Mouse (Mus musculus) stomach, postnatal 0 days (tissue): ENCODE data around the gene Tfec. TPM values are rescaled to one million over a fixed set of nuclear protein-coding genes. Genes with fewer than 3 reads are reported as not detected.

ENCODE experiments used
- ATAC-seq: fragments of 200-750 bp; cut with Nextera tagmentation; 2 replicates; pipeline ENCODE4 v1.8.0; 2017; ENCODE audit not compliant: low FRiP score, low TSS enrichment
- DNase-seq: peaks from one replicate; pipeline ENCODE4 v3.0.0-alpha.2; 2016; ENCODE audit warnings: low spot score
- H3K27ac ChIP-seq: fragments of 300-500 bp; sonication (generic); replicated peaks from 2 replicates; pipeline ENCODE4 v1.5.1; 2014; ENCODE audit warnings: mild to moderate bottlenecking, control low read depth
- H3K27me3 ChIP-seq: fragments of 300-500 bp; sonication (generic); 2 replicates; pipeline ENCODE4 v1.6.1; 2014; ENCODE audit warnings: low read length; ENCODE audit not compliant: control insufficient read depth, insufficient read depth
- H3K36me3 ChIP-seq: fragments of 300-500 bp; sonication (generic); 2 replicates; pipeline ENCODE4 v1.6.1; 2014; ENCODE audit warnings: low read length, mixed read lengths; ENCODE audit not compliant: control insufficient read depth, insufficient read depth
- H3K4me1 ChIP-seq: fragments of 300-500 bp; sonication (generic); replicated peaks from 2 replicates; pipeline ENCODE4 v1.6.1; 2014; ENCODE audit warnings: antibody characterized with exemption; ENCODE audit not compliant: control insufficient read depth, insufficient read depth
- H3K4me2 ChIP-seq: fragments of 300-500 bp; sonication (generic); replicated peaks from 2 replicates; pipeline ENCODE4 v1.6.1; 2014; ENCODE audit warnings: low read depth, mild to moderate bottlenecking, control low read depth, moderate library complexity
- H3K4me3 ChIP-seq: fragments of 300-500 bp; sonication (generic); 2 replicates; pipeline ENCODE4 v1.5.1; 2014; ENCODE audit warnings: low read depth, low read length, control low read depth
- H3K9ac ChIP-seq: fragments of 300-500 bp; sonication (generic); 2 replicates; pipeline ENCODE4 v1.6.1; 2014; ENCODE audit warnings: mild to moderate bottlenecking, low read length, control low read depth, mixed read lengths
- H3K9me3 ChIP-seq: fragments of 300-500 bp; sonication (generic); 2 replicates; pipeline ENCODE4 v1.6.1; 2016; ENCODE audit warnings: low read length; ENCODE audit not compliant: control insufficient read depth
- CTCF ChIP-seq: IDR thresholded peaks from 2 replicates; pipeline ENCODE4 v1.5.1; 2016; ENCODE audit warnings: antibody characterized with exemption, low read depth, mild to moderate bottlenecking, moderate library complexity
- EP300 ChIP-seq: optimal IDR thresholded peaks from 2 replicates; pipeline ENCODE3; 2016; ENCODE audit warnings: antibody characterized with exemption
- WGBS: fragments of 180-500 bp; shearing (Covaris S2); extraction: QIAGEN DNeasy Blood & Tissue Kit; methylation state at CpG from one replicate; pipeline ENCODE4 v1.1.7; 2014; 5-methylcytosine and 5-hydroxymethylcytosine counted together
- polyA plus RNA-seq: library from polyadenylated mRNA; unstranded; fragments of >200 nt; fragmentation: Nextera tagmentation; extraction: Ambion mirVana; gene quantifications from 2 replicates; pipeline ENCODE4 v1.2.1, GENCODE M21; 2015

The Tfec gene
- polyA plus RNA-seq, 1 experiment from 2014 or later: 0.61 TPM

GRCm38 (mm10) chr6:16821985-16822384 is 76.3 kb downstream of the Tfec start:
- Histone ChIP-seq H3K9me3 (no peaks in the 10 kb centered on the region), H3K4me2 (no peak overlapping the region), H3K4me1 (no peaks in the 10 kb centered on the region), H3K9ac (no peak overlapping the region), H3K27me3 (no peaks in the 10 kb centered on the region), H3K4me3 (no peak overlapping the region), H3K27ac (no peak overlapping the region), H3K36me3 (no peaks in the 10 kb centered on the region)
- TF ChIP-seq EP300 (no peak), CTCF (no peak)
- DNase-seq: no peak
- no peak for ATAC-seq
- WGBS: 73% methylated on average over 1 of the region's 1 CpGs

- H3K36me3 ChIP-seq: no peaks in the 10 kb centered on the region
- H3K4me3 ChIP-seq: no peak overlapping the region
- TF ChIP-seq EP300 (no peak), CTCF (no peak)
- H3K9me3 ChIP-seq: no peaks in the 10 kb centered on the region
- H3K27me3 ChIP-seq: no peaks in the 10 kb centered on the region
- no peak overlapping the region for H3K27ac ChIP-seq
- no peak overlapping the region for H3K4me2 ChIP-seq
- H3K4me1 ChIP-seq: no peaks in the 10 kb centered on the region
- ATAC-seq (no peak), DNase-seq (no peak)
- no peak overlapping the region for H3K9ac ChIP-seq
- WGBS: 81% methylated on average over 1 of the region's 1 CpGs
Measured at GRCm38 (mm10) chr6:16806302-16806701, 91.9 kb downstream of the Tfec start.

DNA sequence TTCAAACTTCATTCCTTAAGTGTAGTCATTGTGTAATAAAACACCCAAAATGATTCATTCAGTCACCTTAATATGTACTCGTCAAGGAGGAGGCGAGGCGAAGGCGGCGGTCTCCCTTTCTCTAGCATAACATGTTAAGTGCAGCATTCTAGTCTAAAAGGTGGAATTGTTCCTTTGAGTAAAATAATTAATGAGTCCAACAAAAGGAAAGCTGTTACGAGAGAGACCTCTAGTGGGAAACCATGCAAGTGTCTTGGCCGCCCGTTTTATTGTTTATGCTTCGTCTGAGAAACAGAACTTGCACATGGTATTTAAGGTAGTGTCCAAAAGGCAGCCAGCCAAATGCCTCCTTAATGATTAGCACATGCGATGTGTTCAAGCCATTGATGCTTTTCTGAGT is 100.6 kb downstream of the Tfec start:
- WGBS: 12% methylated on average over 10 of the region's 10 CpGs
- Histone ChIP-seq H3K27ac (no peak overlapping the region), H3K9ac (no peak overlapping the region), H3K9me3 (no peaks in the 10 kb centered on the region), H3K27me3 (no peaks in the 10 kb centered on the region), H3K36me3 (no peaks in the 10 kb centered on the region), H3K4me3 (no peak overlapping the region), H3K4me1 (no peaks in the 10 kb centered on the region), H3K4me2 (0 out of 2 replicates have a peak overlapping the region, but pooled peaks have one; percentile 2)
- DNase-seq (peak; percentile 26), ATAC-seq (0 out of 2 replicates have a peak, but pooled peaks have one; percentile 32)
- TF ChIP-seq CTCF (peak; percentile 79), EP300 (no peak)

- DNase-seq (peak; percentile 13), ATAC-seq (no peak)
- H3K27me3 ChIP-seq: no peaks in the 10 kb centered on the region
- no peak overlapping the region for H3K4me3 ChIP-seq
- H3K9ac ChIP-seq: no peak overlapping the region
- no peak for TF ChIP-seq CTCF
- TF ChIP-seq EP300: no peak
- no peaks in the 10 kb centered on the region for H3K4me1 ChIP-seq
- H3K36me3 ChIP-seq: no peaks in the 10 kb centered on the region
- no peak overlapping the region for H3K27ac ChIP-seq
- 41% methylated on average over 9 of the region's 9 CpGs for WGBS
- H3K9me3 ChIP-seq: no peaks in the 10 kb centered on the region
- H3K4me2 ChIP-seq: peak overlapping the region; percentile 14; the same call in 1 of the 2 replicates
Measured at GRCm38 (mm10) chr6:16796914-16797313, 101.3 kb downstream of the Tfec start.

GRCm38 (mm10) chr6:16794036-16794435 is 104.2 kb downstream of the Tfec start:
- TF ChIP-seq CTCF (no peak), EP300 (no peak)
- Histone ChIP-seq H3K27ac (no peak overlapping the region), H3K4me1 (no peaks in the 10 kb centered on the region), H3K27me3 (no peaks in the 10 kb centered on the region), H3K9me3 (no peaks in the 10 kb centered on the region), H3K4me3 (no peak overlapping the region), H3K36me3 (no peaks in the 10 kb centered on the region), H3K9ac (no peak overlapping the region), H3K4me2 (no peak overlapping the region)
- ATAC-seq: no peak
- 42% methylated on average over 7 of the region's 7 CpGs for WGBS
- DNase-seq: no peak

GRCm38 (mm10) chr6:16785166-16785565 is 113.1 kb downstream of the Tfec start:
- ATAC-seq: no peak
- Histone ChIP-seq H3K9ac (no peak overlapping the region), H3K27me3 (no peaks in the 10 kb centered on the region), H3K9me3 (no peaks in the 10 kb centered on the region), H3K4me2 (no peak overlapping the region), H3K27ac (no peak overlapping the region), H3K4me1 (no peaks in the 10 kb centered on the region), H3K36me3 (no peaks in the 10 kb centered on the region), H3K4me3 (no peak overlapping the region)
- WGBS: 70% methylated on average over 3 of the region's 3 CpGs
- no peak for TF ChIP-seq CTCF
- TF ChIP-seq EP300: no peak
- DNase-seq: no peak

Other genes starting within 250 kb of the Tfec start
- 111 and 114 TPM in 2 replicates for gene Tes, start 166.7 kb upstream of the Tfec start, polyA plus RNA-seq